Mouse (Mus musculus) megakaryocyte, embryonic 14.5 days (primary cell): ENCODE measurements around the gene Pappa.

Source experiments
- FLI1 ChIP-seq: IDR thresholded peaks from 2 replicates; pipeline ENCODE4 v1.6.1; 2012; ENCODE audit warnings: low read length, inconsistent platforms, mixed read lengths
- GATA1 ChIP-seq: IDR thresholded peaks from 3 replicates; pipeline ENCODE4 v1.6.1; 2012; ENCODE audit warnings: mixed read lengths, low read length, inconsistent platforms, borderline replicate concordance

GRCm38 (mm10) chr4:65245015-65245414 lies 121.0 kb downstream of the Pappa start:
- TF ChIP-seq GATA1 (no peak), FLI1 (no peak)
